Mouse (Mus musculus) embryonic fibroblast, embryonic 13.5 days (primary cell): Measurements from ENCODE around the gene Azi2.

Source experiments
- CTCF ChIP-seq: IDR thresholded peaks from 2 replicates; pipeline ENCODE4 v1.5.1; 2011; ENCODE audit warnings: mild to moderate bottlenecking, control low read depth, low read length, moderate library complexity, borderline replicate concordance; ENCODE audit not compliant: insufficient read depth
- POLR2A ChIP-seq: IDR thresholded peaks from 2 replicates; pipeline ENCODE4 v1.6.1; 2011; ENCODE audit warnings: low read depth, mild to moderate bottlenecking, control low read depth, low read length, moderate library complexity

- TF ChIP-seq POLR2A (no peak), CTCF (no peak)
Observed at GRCm38 (mm10) chr9:118110360-118110710, 70.0 kb downstream of the Azi2 start.
